In genomic region chr14:34769021-34769566, GRCm38 (mm10) we compare ENCODE assay signal across 8 mouse cellular contexts. TPM values are rescaled to one million over a fixed set of nuclear protein-coding genes. Genes with fewer than 3 reads are reported as not detected.
A peak's percentile ranks its signal among the peaks of the same experiment; 100 is the strongest.
DNase-seq lines count a peak whose midpoint lies in the region; ATAC-seq lines count a peak whose summit lies in the region.

No protein-coding gene starts in this region.

- H3K9me3 ChIP-seq in forebrain, embryonic 15.5 days: no peaks in the 10 kb centered on the region
- no peaks in the 10 kb centered on the region for H3K9me3 ChIP-seq in hindbrain, embryonic 12.5 days (replicated peaks)

- H3K4me1 ChIP-seq in forebrain, embryonic 15.5 days: peaks cover 10% of the 10 kb centered on the region
- H3K4me1 ChIP-seq in hindbrain, embryonic 12.5 days: peaks cover 10% of the 10 kb centered on the region; the same call in 1 of the 2 replicates

- no peaks in the 10 kb centered on the region for H3K36me3 ChIP-seq in forebrain, embryonic 15.5 days
- H3K36me3 ChIP-seq in hindbrain, embryonic 12.5 days: no peaks in the 10 kb centered on the region

- ATAC-seq in forebrain, embryonic 15.5 days (replicated peaks): peak; percentile 72
- ATAC-seq in hindbrain, embryonic 12.5 days (ENCODE audit: low FRiP score): peak; percentile 72

- H3K27ac ChIP-seq in forebrain, embryonic 15.5 days (replicated peaks): no peak overlapping the region
- H3K27ac ChIP-seq in hindbrain, embryonic 12.5 days: no peak overlapping the region

- H3K4me3 ChIP-seq in forebrain, embryonic 15.5 days: peak overlapping the region; percentile 57
- peak overlapping the region; percentile 46 for H3K4me3 ChIP-seq in hindbrain, embryonic 12.5 days

- H3K27me3 ChIP-seq in forebrain, embryonic 15.5 days: no peaks in the 10 kb centered on the region; the same call in 1 of the 2 replicates
- peaks cover 7% of the 10 kb centered on the region; the same call in 1 of the 2 replicates for H3K27me3 ChIP-seq in hindbrain, embryonic 12.5 days

- under 1% methylated on average over 36 of the region's 36 CpGs for WGBS in forebrain, embryonic 15.5 days
- 0% methylated on average over 36 of the region's 36 CpGs for WGBS in hindbrain, embryonic 12.5 days

- peak overlapping the region; percentile 99 for H3K4me2 ChIP-seq in forebrain, embryonic 15.5 days (replicated peaks)
- peak overlapping the region; percentile 89 for H3K4me2 ChIP-seq in hindbrain, embryonic 12.5 days (replicated peaks)

- peak overlapping the region; percentile 52 for H3K9ac ChIP-seq in forebrain, embryonic 15.5 days (replicated peaks)
- peak overlapping the region; percentile 61 for H3K9ac ChIP-seq in hindbrain, embryonic 12.5 days

- DNase-seq in MN1 (ENCODE audit: low spot score): peak; percentile 70
- peak; percentile 36 for DNase-seq in cerebellum, adult 11 months
- peak; percentile 56 to 68 for DNase-seq in layer of hippocampus, postnatal 14 days (ENCODE audit: low spot score in 2 of 2)
- DNase-seq in lung, postnatal 25 days (ENCODE audit: low spot score): peak; percentile 70
- peak; percentile 51 for DNase-seq in retina, postnatal 7 days (ENCODE audit: low read depth, low spot score)
- DNase-seq in urinary bladder, postnatal 14 days (ENCODE audit: low spot score): peak; percentile 80

RNA-seq across cellular contexts. Expression of gene Grid1, which starts 50.8 kb away (rescaled TPM):
- polyA plus RNA-seq in forebrain, embryonic 15.5 days (2015; fragmentation: Nextera tagmentation; extraction: Ambion mirVana): 3.1 and 4.1 TPM in 2 replicates
- polyA plus RNA-seq in hindbrain, embryonic 12.5 days (2016; fragmentation: Nextera tagmentation; extraction: Ambion mirVana): 1.8 and 2.8 TPM in 2 replicates
- 10 to 100 TPM; 52.9 to 53.1 TPM for total RNA-seq in layer of hippocampus, postnatal 14 days (2021)
